Mouse (Mus musculus): ENCODE measurements around the gene Foxs1. TPM values are rescaled to one million over a fixed set of nuclear protein-coding genes. Genes with fewer than 3 reads are reported as not detected.

The Foxs1 gene
- total and polyA plus RNA-seq, 2 experiments from 2014 or later: 8.4 to 8.6 TPM

DNA sequence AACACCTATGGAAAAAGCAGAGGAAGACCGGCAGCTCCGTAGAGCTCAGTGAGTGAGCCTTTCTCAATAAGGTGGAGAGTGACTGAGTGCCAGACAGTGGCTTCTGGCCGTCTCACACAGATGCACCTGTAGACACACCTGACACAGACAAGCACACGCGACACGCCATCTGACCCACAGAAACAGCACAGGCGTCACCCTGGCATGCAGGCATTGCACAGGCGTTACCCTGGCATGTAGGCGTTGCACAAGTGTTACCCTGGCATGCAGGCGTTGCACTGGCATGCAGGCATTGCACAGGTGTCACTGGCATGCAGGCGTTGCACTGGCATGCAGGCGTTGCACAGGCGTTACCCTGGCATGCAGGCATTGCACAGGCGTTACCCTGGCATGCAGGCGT is 31.7 kb downstream of the Foxs1 start:
- Histone ChIP-seq H3K9me3 (replicated peaks; ENCODE audit: control insufficient read depth, low read length) (no peaks in the 10 kb centered on the region), H3K36me3 (replicated peaks; ENCODE audit: control insufficient read depth, insufficient read depth, low read length) (peaks cover 9% of the 10 kb centered on the region; the same call in 1 of the 2 replicates), H3K27ac (ENCODE audit: low read depth) (no peak overlapping the region), H3K27me3 (ENCODE audit: control insufficient read depth, insufficient read depth, low read length) (no peaks in the 10 kb centered on the region), H3K4me2 (ENCODE audit: low read depth, low read length) (no peak overlapping the region), H3K4me1 (ENCODE audit: control insufficient read depth, insufficient read depth) (peaks cover 29% of the 10 kb centered on the region), H3K4me3 (ENCODE audit: low read depth, low read length) (no peak overlapping the region), H3K9ac (replicated peaks; ENCODE audit: low read depth, low read length) (no peak overlapping the region)
- ATAC-seq (ENCODE audit: insufficient read depth, low read depth): no peak
- TF ChIP-seq CTCF (IDR thresholded peaks at IDR 0.05; ENCODE audit: low read depth): no peak
- no peak for TF ChIP-seq EP300 (IDR thresholded peaks at IDR 0.05; ENCODE audit: low read depth)
- 90% methylated on average over 15 of the region's 15 CpGs for WGBS
- DNase-seq (ENCODE audit: low spot score): no peak

DNA sequence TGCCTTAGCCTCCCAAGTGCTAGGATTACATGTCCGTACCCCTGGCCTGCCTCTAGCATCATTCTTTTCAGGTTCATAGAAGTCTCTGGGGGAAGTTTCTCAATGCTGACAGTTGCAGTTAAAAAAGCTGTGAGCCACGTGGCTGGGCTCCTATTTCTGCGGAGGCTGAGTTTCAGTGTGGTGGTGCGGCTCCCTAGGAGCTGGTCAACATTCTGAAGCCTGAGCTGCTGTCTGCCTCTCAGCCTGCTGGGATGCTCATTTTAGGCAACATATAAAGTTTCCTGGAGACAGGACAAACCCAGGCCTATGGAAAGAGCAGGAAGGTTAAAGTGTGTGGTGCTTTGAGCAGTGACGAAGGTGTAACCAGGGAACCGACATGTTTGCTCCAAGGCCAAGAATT is 34.0 kb downstream of the Foxs1 start:
- DNase-seq (ENCODE audit: low spot score) (no peak), ATAC-seq (ENCODE audit: insufficient read depth, low read depth) (no peak)
- Histone ChIP-seq H3K27me3 (ENCODE audit: control insufficient read depth, insufficient read depth, low read length) (no peaks in the 10 kb centered on the region), H3K4me3 (ENCODE audit: low read depth, low read length) (no peak overlapping the region), H3K4me2 (ENCODE audit: low read depth, low read length) (no peak overlapping the region), H3K36me3 (replicated peaks; ENCODE audit: control insufficient read depth, insufficient read depth, low read length) (peaks cover 19% of the 10 kb centered on the region), H3K9me3 (replicated peaks; ENCODE audit: control insufficient read depth, low read length) (no peaks in the 10 kb centered on the region), H3K27ac (ENCODE audit: low read depth) (no peak overlapping the region), H3K9ac (replicated peaks; ENCODE audit: low read depth, low read length) (no peak overlapping the region), H3K4me1 (ENCODE audit: control insufficient read depth, insufficient read depth) (0 out of 2 replicates have a peak, but pooled peaks cover 7% of the 10 kb centered on the region)
- 79% methylated on average over 6 of the region's 6 CpGs for WGBS
- TF ChIP-seq CTCF (IDR thresholded peaks at IDR 0.05; ENCODE audit: low read depth) (no peak), EP300 (IDR thresholded peaks at IDR 0.05; ENCODE audit: low read depth) (no peak)

DNA sequence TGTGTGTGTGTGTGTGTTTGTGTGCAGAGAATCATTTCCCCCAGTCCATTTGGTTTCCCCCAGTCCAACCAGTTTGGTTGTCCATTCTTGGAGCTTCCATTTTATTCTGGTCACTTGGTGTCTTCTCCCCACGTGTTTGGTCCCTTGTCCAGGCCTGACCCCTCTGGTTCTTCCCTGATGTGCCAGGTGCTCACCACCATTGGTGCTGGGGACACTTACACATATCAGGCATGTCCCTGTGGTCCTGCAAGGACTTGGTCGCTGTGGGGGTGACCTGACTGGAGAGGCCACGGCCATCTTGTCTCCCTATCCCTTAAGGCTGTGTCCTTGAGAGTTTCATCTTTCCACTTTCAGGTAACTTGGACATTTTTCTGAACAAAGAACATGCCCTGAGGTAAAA is 36.1 kb downstream of the Foxs1 start:
- no peaks in the 10 kb centered on the region for H3K27me3 ChIP-seq (ENCODE audit: control insufficient read depth, insufficient read depth, low read length)
- H3K36me3 ChIP-seq (replicated peaks; ENCODE audit: control insufficient read depth, insufficient read depth, low read length): peaks cover 39% of the 10 kb centered on the region
- H3K27ac ChIP-seq (ENCODE audit: low read depth): no peak overlapping the region
- DNase-seq (ENCODE audit: low spot score) (no peak), ATAC-seq (ENCODE audit: insufficient read depth, low read depth) (no peak)
- no peaks in the 10 kb centered on the region for H3K9me3 ChIP-seq (replicated peaks; ENCODE audit: control insufficient read depth, low read length)
- TF ChIP-seq CTCF (IDR thresholded peaks at IDR 0.05; ENCODE audit: low read depth) (no peak), EP300 (IDR thresholded peaks at IDR 0.05; ENCODE audit: low read depth) (no peak)
- no peaks in the 10 kb centered on the region for H3K4me1 ChIP-seq (ENCODE audit: control insufficient read depth, insufficient read depth)
- no peak overlapping the region for H3K4me3 ChIP-seq (ENCODE audit: low read depth, low read length)
- H3K4me2 ChIP-seq (ENCODE audit: low read depth, low read length): no peak overlapping the region
- H3K9ac ChIP-seq (replicated peaks; ENCODE audit: low read depth, low read length): no peak overlapping the region
- WGBS: 80% methylated on average over 3 of the region's 3 CpGs

DNA sequence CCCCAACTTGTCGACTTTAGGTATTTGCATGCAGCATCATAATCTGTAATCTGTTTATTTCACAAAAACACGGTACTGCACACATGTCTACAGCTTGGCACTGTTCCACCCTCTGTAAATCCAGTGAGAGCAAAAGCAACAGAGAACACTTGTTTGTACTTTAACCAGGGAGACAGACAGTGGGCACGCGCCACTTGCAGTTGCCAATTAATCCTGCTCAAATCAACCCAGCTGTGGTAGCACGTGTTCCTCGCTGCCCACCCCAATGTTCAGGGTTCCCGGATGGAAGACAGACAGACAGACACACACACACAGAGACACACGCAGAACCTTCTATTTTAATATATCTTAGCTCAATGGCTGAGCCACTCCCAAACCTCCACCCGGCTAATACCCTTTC is 37.2 kb downstream of the Foxs1 start:
- TF ChIP-seq CTCF (IDR thresholded peaks at IDR 0.05; ENCODE audit: low read depth): no peak
- no peak for TF ChIP-seq EP300 (IDR thresholded peaks at IDR 0.05; ENCODE audit: low read depth)
- ATAC-seq (ENCODE audit: insufficient read depth, low read depth) (no peak), DNase-seq (ENCODE audit: low spot score) (no peak)
- Histone ChIP-seq H3K9ac (replicated peaks; ENCODE audit: low read depth, low read length) (no peak overlapping the region), H3K4me1 (ENCODE audit: control insufficient read depth, insufficient read depth) (no peaks in the 10 kb centered on the region), H3K9me3 (replicated peaks; ENCODE audit: control insufficient read depth, low read length) (no peaks in the 10 kb centered on the region), H3K27me3 (ENCODE audit: control insufficient read depth, insufficient read depth, low read length) (no peaks in the 10 kb centered on the region), H3K36me3 (replicated peaks; ENCODE audit: control insufficient read depth, insufficient read depth, low read length) (peaks cover 50% of the 10 kb centered on the region), H3K4me2 (ENCODE audit: low read depth, low read length) (no peak overlapping the region), H3K4me3 (ENCODE audit: low read depth, low read length) (no peak overlapping the region), H3K27ac (ENCODE audit: low read depth) (no peak overlapping the region)
- 89% methylated on average over 9 of the region's 9 CpGs for WGBS

DNA sequence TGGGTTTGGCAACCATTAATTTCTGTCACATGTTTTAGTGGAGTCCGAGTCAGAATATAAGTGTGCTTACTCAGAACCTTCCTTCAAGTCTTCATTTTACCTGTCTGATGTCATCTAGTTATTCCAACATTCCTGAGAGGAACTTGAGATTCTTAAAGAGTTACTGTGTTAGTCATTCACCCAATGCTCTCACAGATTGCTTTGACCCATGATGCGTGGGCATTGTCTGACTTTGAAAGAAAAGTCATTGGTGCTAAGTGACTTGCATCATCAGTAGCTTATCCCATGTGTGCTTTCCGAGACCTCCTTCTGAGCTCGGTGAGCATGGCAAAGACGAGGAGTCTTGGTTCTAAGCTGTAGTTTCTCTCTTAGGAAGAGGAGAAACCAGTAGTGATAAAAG is 44.2 kb downstream of the Foxs1 start:
- no peak overlapping the region for H3K27ac ChIP-seq (ENCODE audit: low read depth)
- no peak overlapping the region for H3K9ac ChIP-seq (replicated peaks; ENCODE audit: low read depth, low read length)
- no peaks in the 10 kb centered on the region for H3K27me3 ChIP-seq (ENCODE audit: control insufficient read depth, insufficient read depth, low read length)
- H3K4me1 ChIP-seq (ENCODE audit: control insufficient read depth, insufficient read depth): no peaks in the 10 kb centered on the region
- ATAC-seq (ENCODE audit: insufficient read depth, low read depth) (no peak), DNase-seq (ENCODE audit: low spot score) (no peak)
- TF ChIP-seq CTCF (IDR thresholded peaks at IDR 0.05; ENCODE audit: low read depth): no peak
- H3K4me3 ChIP-seq (ENCODE audit: low read depth, low read length): no peak overlapping the region
- WGBS: 93% methylated on average over 5 of the region's 5 CpGs
- no peaks in the 10 kb centered on the region for H3K9me3 ChIP-seq (replicated peaks; ENCODE audit: control insufficient read depth, low read length)
- peaks cover 95% of the 10 kb centered on the region for H3K36me3 ChIP-seq (replicated peaks; ENCODE audit: control insufficient read depth, insufficient read depth, low read length)
- H3K4me2 ChIP-seq (ENCODE audit: low read depth, low read length): no peak overlapping the region

DNA sequence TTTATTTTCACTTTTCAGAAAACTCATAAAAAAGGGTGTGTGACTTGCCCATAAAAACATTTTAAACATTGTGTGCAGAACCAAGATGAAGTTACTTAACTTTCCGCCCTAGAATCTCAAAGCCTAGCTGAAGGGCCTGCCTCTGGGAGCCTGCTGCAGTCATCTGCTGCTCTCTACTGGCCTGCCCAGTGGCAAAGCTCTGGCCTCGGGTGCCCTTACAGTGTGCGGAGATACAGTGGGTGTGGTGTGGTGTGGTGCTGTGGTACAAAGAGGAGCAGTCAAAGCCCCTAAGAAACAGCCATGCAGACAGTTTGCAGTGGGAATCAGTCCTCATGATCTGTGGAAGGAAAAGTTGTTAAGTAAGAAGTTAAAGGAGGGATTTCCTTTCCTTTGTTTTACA is 45.8 kb downstream of the Foxs1 start:
- ATAC-seq (ENCODE audit: insufficient read depth, low read depth): no peak
- no peak for TF ChIP-seq EP300 (IDR thresholded peaks at IDR 0.05; ENCODE audit: low read depth)
- TF ChIP-seq CTCF (IDR thresholded peaks at IDR 0.05; ENCODE audit: low read depth): no peak
- Histone ChIP-seq H3K27ac (ENCODE audit: low read depth) (no peak overlapping the region), H3K4me3 (ENCODE audit: low read depth, low read length) (no peak overlapping the region), H3K36me3 (replicated peaks; ENCODE audit: control insufficient read depth, insufficient read depth, low read length) (peaks cover 92% of the 10 kb centered on the region), H3K9me3 (replicated peaks; ENCODE audit: control insufficient read depth, low read length) (no peaks in the 10 kb centered on the region), H3K27me3 (ENCODE audit: control insufficient read depth, insufficient read depth, low read length) (no peaks in the 10 kb centered on the region), H3K4me1 (ENCODE audit: control insufficient read depth, insufficient read depth) (no peaks in the 10 kb centered on the region), H3K9ac (replicated peaks; ENCODE audit: low read depth, low read length) (no peak overlapping the region), H3K4me2 (ENCODE audit: low read depth, low read length) (no peak overlapping the region)
- no peak for DNase-seq (ENCODE audit: low spot score)
- WGBS: 81% methylated on average over 3 of the region's 3 CpGs
